Mouse (Mus musculus): ENCODE measurements at regions not wholly inside any gene's neighbourhood (a gene's known extent, or its start where the extent isn't known, plus 50 kb on each side); places are given as distances from the start of the nearest gene placed in this dataset.
A peak's percentile ranks its signal among the peaks of the same experiment; 100 is the strongest.

DNA sequence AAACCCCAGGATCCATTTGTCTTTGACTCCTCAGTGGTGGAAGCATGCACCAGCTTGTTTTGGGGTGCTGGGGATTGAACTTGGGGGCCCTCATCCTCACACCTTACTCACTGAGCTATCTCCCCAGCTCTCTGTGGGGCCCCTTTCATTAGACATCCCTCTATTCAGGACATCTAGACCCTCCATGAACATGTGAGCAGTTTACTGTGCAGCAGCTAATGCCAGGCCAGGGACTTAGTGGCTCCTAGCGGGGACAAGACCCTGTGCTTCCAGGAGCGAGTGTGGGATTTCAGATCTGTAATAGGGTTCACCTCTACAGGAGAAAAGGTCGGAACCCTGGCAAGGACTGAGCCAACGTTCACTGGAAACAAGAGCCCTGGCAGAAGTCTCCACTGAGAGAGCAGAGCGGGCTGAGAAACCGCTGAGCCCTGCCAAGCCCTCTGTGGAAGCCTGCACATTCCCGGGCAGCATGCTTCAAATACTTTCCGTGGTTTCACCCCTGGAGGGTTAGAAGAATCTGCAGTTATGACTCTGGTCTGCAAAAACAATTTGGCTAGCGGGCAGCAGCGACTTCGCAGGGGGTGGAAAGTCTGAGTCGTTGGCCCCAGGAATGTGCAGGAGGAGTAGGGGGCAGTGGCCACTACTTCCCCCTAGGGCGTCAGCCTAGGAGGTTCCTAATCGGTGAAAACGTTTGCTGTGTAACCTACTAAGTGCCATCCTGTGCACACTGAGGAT lies 125.6 kb downstream of the Smad6 start:
- Histone ChIP-seq H3K9ac (ENCODE audit: low read length) (no peak overlapping the region), H3K4me3 (ENCODE audit: low read depth, low read length) (no peak overlapping the region), H3K27ac (ENCODE audit: low read depth, low read length) (no peak overlapping the region), H3K36me3 (ENCODE audit: control insufficient read depth, insufficient read depth, low read length) (no peaks in the 10 kb centered on the region), H3K27me3 (replicated peaks; ENCODE audit: control insufficient read depth, insufficient read depth, low read length) (no peaks in the 10 kb centered on the region), H3K4me2 (ENCODE audit: low read length) (no peak overlapping the region), H3K4me1 (ENCODE audit: control insufficient read depth, insufficient read depth, low read length) (no peaks in the 10 kb centered on the region; the same call in 1 of the 2 replicates), H3K9me3 (replicated peaks; ENCODE audit: control insufficient read depth, low read length) (no peaks in the 10 kb centered on the region)
- DNase-seq (ENCODE audit: low spot score) (no peak), ATAC-seq (no peak)
- WGBS, result 63% methylated on average over 15 of the region's 15 CpGs

DNA sequence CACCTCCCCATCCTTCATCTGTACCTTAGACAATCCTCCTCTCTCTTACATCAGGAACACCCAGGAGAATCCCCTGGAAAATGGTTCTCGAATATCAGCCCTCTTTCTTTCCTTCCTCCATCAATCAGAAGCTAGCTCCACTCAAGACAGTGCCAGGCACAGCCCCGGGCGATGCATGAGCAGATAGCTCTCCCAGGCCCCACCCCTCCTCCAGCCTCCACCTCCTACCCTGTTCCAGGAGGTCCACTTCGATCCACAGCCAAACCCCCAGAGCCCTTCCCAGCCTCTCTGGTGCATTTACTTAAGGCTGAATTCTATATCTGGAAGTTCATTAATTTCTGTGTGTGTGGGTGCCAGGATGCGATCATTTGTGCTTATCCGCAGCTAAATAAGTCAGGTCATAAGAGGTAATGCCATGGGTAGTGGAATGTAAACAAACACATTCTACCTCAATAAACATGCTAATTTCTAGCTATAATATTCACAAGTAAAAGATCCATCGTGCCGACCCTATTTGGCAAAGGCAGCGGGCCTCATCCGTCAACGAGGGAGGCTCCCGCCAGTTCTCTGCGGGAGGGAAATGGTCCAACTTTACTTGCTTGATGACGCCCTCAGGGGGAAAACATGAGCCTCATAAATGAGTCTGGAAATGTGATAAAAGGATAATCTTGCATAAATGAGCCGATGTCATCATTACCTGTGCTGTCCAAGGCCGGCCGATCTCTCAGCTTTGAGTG lies 129.5 kb downstream of the Smad6 start:
- Histone ChIP-seq H3K27me3 (replicated peaks; ENCODE audit: control insufficient read depth, insufficient read depth, low read length) (no peaks in the 10 kb centered on the region), H3K36me3 (ENCODE audit: control insufficient read depth, insufficient read depth, low read length) (no peaks in the 10 kb centered on the region), H3K4me1 (ENCODE audit: control insufficient read depth, insufficient read depth, low read length) (no peaks in the 10 kb centered on the region; the same call in 1 of the 2 replicates), H3K9ac (ENCODE audit: low read length) (no peak overlapping the region), H3K4me2 (ENCODE audit: low read length) (no peak overlapping the region), H3K4me3 (ENCODE audit: low read depth, low read length) (no peak overlapping the region), H3K9me3 (replicated peaks; ENCODE audit: control insufficient read depth, low read length) (no peaks in the 10 kb centered on the region), H3K27ac (ENCODE audit: low read depth, low read length) (no peak overlapping the region)
- no peak for ATAC-seq
- WGBS, result 61% methylated on average over 17 of the region's 17 CpGs
- no peak for DNase-seq (ENCODE audit: low spot score)

DNA sequence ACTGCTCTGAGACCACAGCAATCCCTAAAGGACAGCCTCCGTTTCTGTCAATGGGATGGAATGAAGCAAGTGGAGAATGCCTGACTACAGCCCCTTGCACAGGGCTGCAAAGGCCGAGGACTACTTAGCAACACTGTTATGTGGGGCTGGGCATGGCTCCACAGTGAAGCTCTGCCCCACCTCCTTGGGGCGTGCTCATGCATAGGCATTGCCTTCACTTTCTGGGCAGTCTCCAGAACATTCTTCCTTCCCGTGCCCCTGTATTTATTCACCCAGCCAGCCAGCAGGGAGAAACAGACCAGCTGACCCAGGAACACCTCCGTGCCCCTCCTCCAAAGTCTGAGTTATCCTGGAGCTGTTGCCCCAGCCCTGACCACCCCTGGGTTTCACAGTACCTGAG lies 131.1 kb downstream of the Smad6 start:
- H3K4me3 ChIP-seq (ENCODE audit: low read depth, low read length), result no peak overlapping the region
- H3K27ac ChIP-seq (ENCODE audit: low read depth, low read length), result no peak overlapping the region
- no peak overlapping the region for H3K9ac ChIP-seq (ENCODE audit: low read length)
- H3K36me3 ChIP-seq (ENCODE audit: control insufficient read depth, insufficient read depth, low read length), result no peaks in the 10 kb centered on the region
- ATAC-seq (no peak), DNase-seq (ENCODE audit: low spot score) (no peak)
- no peaks in the 10 kb centered on the region for H3K27me3 ChIP-seq (replicated peaks; ENCODE audit: control insufficient read depth, insufficient read depth, low read length)
- H3K4me1 ChIP-seq (ENCODE audit: control insufficient read depth, insufficient read depth, low read length), result no peaks in the 10 kb centered on the region
- no peak overlapping the region for H3K4me2 ChIP-seq (ENCODE audit: low read length)
- no peaks in the 10 kb centered on the region for H3K9me3 ChIP-seq (replicated peaks; ENCODE audit: control insufficient read depth, low read length)
- 70% methylated on average over 5 of the region's 5 CpGs for WGBS

DNA sequence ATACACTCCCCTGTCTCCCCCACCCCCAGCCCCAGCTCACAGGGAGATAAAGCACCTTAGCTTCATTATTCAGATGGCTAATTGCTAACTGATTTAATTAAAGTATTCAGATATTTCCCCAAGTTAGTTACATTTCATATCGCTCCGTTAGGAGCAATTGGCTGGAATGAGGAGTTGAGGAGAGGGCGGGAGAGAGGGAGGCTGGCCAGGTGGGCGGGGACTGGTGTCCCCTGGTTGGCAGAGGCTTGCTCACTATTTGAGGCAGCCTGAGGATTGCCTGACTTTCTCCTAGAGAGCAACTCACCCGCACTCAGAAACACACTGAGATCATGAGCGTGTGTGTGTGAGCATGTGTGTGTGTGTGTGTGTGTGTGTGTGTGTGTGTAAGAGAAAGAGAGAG lies 131.8 kb upstream of the Smad3 start:
- no peaks in the 10 kb centered on the region for H3K36me3 ChIP-seq (ENCODE audit: control insufficient read depth, insufficient read depth, low read length)
- no peak overlapping the region for H3K9ac ChIP-seq (ENCODE audit: low read length)
- 71% methylated on average over 6 of the region's 6 CpGs for WGBS
- H3K27me3 ChIP-seq (replicated peaks; ENCODE audit: control insufficient read depth, insufficient read depth, low read length), result no peaks in the 10 kb centered on the region
- ATAC-seq (no peak), DNase-seq (ENCODE audit: low spot score) (no peak)
- H3K4me1 ChIP-seq (ENCODE audit: control insufficient read depth, insufficient read depth, low read length), result peaks cover 2% of the 10 kb centered on the region; the same call in 1 of the 2 replicates
- no peak overlapping the region for H3K27ac ChIP-seq (ENCODE audit: low read depth, low read length)
- H3K9me3 ChIP-seq (replicated peaks; ENCODE audit: control insufficient read depth, low read length), result no peaks in the 10 kb centered on the region
- no peak overlapping the region for H3K4me3 ChIP-seq (ENCODE audit: low read depth, low read length)
- H3K4me2 ChIP-seq (ENCODE audit: low read length), result no peak overlapping the region

DNA sequence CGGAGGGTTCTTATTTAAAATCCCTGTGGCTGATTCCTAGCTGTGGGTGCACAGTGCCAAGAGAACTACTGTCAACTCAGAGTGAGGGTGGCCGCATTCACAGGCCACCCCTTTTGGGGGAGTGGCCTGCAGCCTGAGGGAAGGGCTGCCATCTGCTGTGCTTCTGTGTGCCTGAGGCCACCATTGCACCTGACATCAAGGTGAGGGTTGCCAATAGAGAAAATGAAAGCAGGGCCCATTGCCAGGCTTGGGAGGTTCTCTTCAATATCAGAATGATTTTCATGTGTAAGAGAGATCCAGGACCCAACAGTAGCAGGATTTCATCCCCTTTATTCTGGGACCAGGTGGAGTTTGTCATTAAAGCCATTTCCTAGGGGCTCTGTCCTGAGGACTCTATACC lies 127.2 kb upstream of the Smad3 start:
- peak overlapping the region; percentile 1; the same call in 1 of the 2 replicates for H3K27ac ChIP-seq (ENCODE audit: low read depth, low read length)
- H3K27me3 ChIP-seq (replicated peaks; ENCODE audit: control insufficient read depth, insufficient read depth, low read length), result no peaks in the 10 kb centered on the region
- DNase-seq (ENCODE audit: low spot score) (no peak), ATAC-seq (no peak)
- no peak overlapping the region for H3K9ac ChIP-seq (ENCODE audit: low read length)
- H3K4me3 ChIP-seq (ENCODE audit: low read depth, low read length), result no peak overlapping the region
- no peaks in the 10 kb centered on the region for H3K9me3 ChIP-seq (replicated peaks; ENCODE audit: control insufficient read depth, low read length)
- H3K4me1 ChIP-seq (ENCODE audit: control insufficient read depth, insufficient read depth, low read length), result peaks cover 10% of the 10 kb centered on the region
- 58% methylated on average over 2 of the region's 2 CpGs for WGBS
- H3K36me3 ChIP-seq (ENCODE audit: control insufficient read depth, insufficient read depth, low read length), result no peaks in the 10 kb centered on the region
- no peak overlapping the region for H3K4me2 ChIP-seq (ENCODE audit: low read length)

DNA sequence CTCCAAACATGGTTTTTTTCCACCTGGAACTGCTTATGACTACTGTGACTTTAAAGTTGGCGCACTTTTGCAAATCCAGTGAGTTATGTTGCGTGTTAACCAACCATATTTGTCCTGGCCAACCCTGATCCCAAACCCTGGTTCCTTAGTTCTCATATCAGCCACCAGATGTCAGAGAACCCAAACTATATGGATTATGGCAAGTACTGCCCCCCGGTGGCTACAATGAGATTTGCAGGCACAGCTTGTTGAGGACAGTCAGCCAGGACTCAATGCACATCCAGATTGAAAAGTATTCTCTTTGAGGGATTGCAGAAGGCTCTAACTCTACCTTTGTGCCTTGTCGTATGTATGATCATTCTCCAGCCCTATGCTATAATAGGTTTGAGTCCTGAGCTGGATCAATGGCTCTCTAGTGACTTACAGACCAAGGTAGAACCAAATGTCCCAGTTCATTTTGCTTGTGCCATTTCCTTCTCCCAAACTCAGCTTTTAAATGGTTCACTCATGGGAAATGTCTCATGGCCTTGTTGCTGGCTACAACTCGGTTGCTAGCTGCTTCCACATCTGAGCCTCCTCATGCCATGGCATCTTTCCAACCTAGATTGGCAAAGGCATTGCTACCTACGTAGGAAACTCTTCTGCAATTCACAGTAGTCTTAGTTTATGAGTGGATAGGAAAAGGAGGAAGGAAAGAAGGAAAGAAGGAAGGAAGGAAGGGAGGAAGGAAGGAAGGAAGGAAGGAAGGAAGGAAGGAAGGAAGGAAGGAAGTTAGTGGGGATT lies 126.1 kb upstream of the Smad3 start:
- no peaks in the 10 kb centered on the region for H3K9me3 ChIP-seq (replicated peaks; ENCODE audit: control insufficient read depth, low read length)
- H3K4me2 ChIP-seq (ENCODE audit: low read length), result no peak overlapping the region
- H3K4me1 ChIP-seq (ENCODE audit: control insufficient read depth, insufficient read depth, low read length), result peaks cover 16% of the 10 kb centered on the region
- no peak overlapping the region for H3K9ac ChIP-seq (ENCODE audit: low read length)
- no peak overlapping the region for H3K4me3 ChIP-seq (ENCODE audit: low read depth, low read length)
- H3K36me3 ChIP-seq (ENCODE audit: control insufficient read depth, insufficient read depth, low read length), result no peaks in the 10 kb centered on the region
- H3K27ac ChIP-seq (ENCODE audit: low read depth, low read length), result peak overlapping the region; percentile 1; the same call in 1 of the 2 replicates
- DNase-seq (ENCODE audit: low spot score), result no peak
- ATAC-seq, result no peak
- H3K27me3 ChIP-seq (replicated peaks; ENCODE audit: control insufficient read depth, insufficient read depth, low read length), result no peaks in the 10 kb centered on the region
- WGBS, result 67% methylated on average over 6 of the region's 6 CpGs

DNA sequence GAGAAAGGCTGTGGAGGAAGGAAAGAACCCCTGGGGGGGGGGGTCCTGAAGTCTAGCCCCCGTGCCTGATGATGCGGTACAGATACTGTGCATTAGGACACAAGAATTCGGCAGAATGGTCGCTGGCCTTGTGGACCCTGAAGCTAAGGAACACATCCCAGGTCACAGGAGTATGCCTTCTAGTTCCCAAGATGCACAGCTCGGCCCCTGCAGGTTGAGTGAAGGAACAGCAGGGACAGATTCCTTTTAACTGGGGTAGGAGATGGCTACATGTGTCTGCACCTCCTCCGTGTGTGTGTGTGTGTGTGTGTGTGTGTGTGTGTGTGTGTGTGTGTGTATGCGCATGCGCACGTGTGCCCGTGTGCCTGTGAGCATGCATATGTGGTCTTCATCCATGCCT lies 123.9 kb upstream of the Smad3 start:
- 76% methylated on average over 9 of the region's 10 CpGs for WGBS
- Histone ChIP-seq H3K4me1 (ENCODE audit: control insufficient read depth, insufficient read depth, low read length) (peaks cover 16% of the 10 kb centered on the region), H3K9ac (ENCODE audit: low read length) (no peak overlapping the region), H3K27me3 (replicated peaks; ENCODE audit: control insufficient read depth, insufficient read depth, low read length) (no peaks in the 10 kb centered on the region), H3K9me3 (replicated peaks; ENCODE audit: control insufficient read depth, low read length) (no peaks in the 10 kb centered on the region), H3K4me2 (ENCODE audit: low read length) (peak overlapping the region; percentile 53; the same call in 1 of the 2 replicates), H3K4me3 (ENCODE audit: low read depth, low read length) (no peak overlapping the region), H3K36me3 (ENCODE audit: control insufficient read depth, insufficient read depth, low read length) (no peaks in the 10 kb centered on the region), H3K27ac (ENCODE audit: low read depth, low read length) (peak overlapping the region; percentile 69; the same call in 1 of the 2 replicates)
- DNase-seq (ENCODE audit: low spot score), result no peak
- ATAC-seq, result no peak

DNA sequence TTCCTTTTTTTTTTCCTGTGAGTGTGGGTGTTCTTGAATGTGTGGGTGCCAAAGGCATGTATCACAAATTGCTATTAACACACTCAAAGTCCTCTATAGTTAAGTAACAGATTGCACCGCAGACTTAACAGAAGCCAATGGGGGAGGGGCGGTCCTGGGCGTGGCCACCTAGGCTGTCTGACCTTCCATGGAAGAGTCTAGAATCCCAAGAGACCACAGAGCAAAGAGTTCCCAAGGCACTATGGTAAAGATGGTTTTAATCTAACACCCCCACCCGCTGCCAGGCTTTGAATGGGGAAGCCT lies 123.4 kb upstream of the Smad3 start:
- H3K4me3 ChIP-seq (ENCODE audit: low read depth, low read length), result peak overlapping the region; percentile 17; the same call in 1 of the 2 replicates
- DNase-seq (ENCODE audit: low spot score) (peak; percentile 80), ATAC-seq (peak; percentile 18; the same call in 1 of the 2 replicates)
- WGBS, result 41% methylated on average over 4 of the region's 4 CpGs
- no peak overlapping the region for H3K9ac ChIP-seq (ENCODE audit: low read length)
- peaks cover 16% of the 10 kb centered on the region for H3K4me1 ChIP-seq (ENCODE audit: control insufficient read depth, insufficient read depth, low read length)
- peak overlapping the region; percentile 69 for H3K27ac ChIP-seq (ENCODE audit: low read depth, low read length)
- H3K36me3 ChIP-seq (ENCODE audit: control insufficient read depth, insufficient read depth, low read length), result no peaks in the 10 kb centered on the region
- H3K4me2 ChIP-seq (ENCODE audit: low read length), result peak overlapping the region; percentile 53
- H3K9me3 ChIP-seq (replicated peaks; ENCODE audit: control insufficient read depth, low read length), result no peaks in the 10 kb centered on the region
- no peaks in the 10 kb centered on the region for H3K27me3 ChIP-seq (replicated peaks; ENCODE audit: control insufficient read depth, insufficient read depth, low read length)
